Mouse (Mus musculus): ENCODE results near the gene Kbtbd7. TPM values are rescaled to one million over a fixed set of nuclear protein-coding genes. Genes with fewer than 3 reads are reported as not detected.

Kbtbd7 gene
- polyA plus RNA-seq (2015; fragmentation: Nextera tagmentation; extraction: Ambion mirVana): 12.8 TPM in 2 replicates

GRCm38 (mm10) chr14:79425979-79426729 is at the start of gene Kbtbd7:
Kbtbd7 (plus strand) TSS chr14:79426511.

GRCm38 (mm10) chr14:79390265-79390926 is 35.9 kb upstream of the Kbtbd7 start, which contains the start of gene Naa16:
Naa16 (minus strand) TSS chr14:79390778.

GRCm38 (mm10) chr14:79397321-79398122 is 28.8 kb upstream of the Kbtbd7 start, which contains the start of gene Mtrf1:
Mtrf1 (plus strand) TSS chr14:79397772.

GRCm38 (mm10) chr14:79451681-79452590 is 25.6 kb downstream of the Kbtbd7 start, which contains the start of gene Kbtbd6:
Kbtbd6 (plus strand) TSS chr14:79451835.

Other genes with a start within 250 kb of the Kbtbd7 start
- gene Zfp957, start 179.1 kb upstream of the Kbtbd7 start, polyA plus RNA-seq (2015; fragmentation: Nextera tagmentation; extraction: Ambion mirVana): not detected in 2 replicates
- gene Rgcc, start 124.9 kb upstream of the Kbtbd7 start, polyA plus RNA-seq (2015; fragmentation: Nextera tagmentation; extraction: Ambion mirVana): 64.7 and 73.2 TPM in 2 replicates
- gene Naa16, start 35.7 kb upstream of the Kbtbd7 start, polyA plus RNA-seq (2015; fragmentation: Nextera tagmentation; extraction: Ambion mirVana): 13.2 and 13.5 TPM in 2 replicates
- gene Mtrf1, start 28.7 kb upstream of the Kbtbd7 start, polyA plus RNA-seq (2015; fragmentation: Nextera tagmentation; extraction: Ambion mirVana): 11.9 and 12.1 TPM in 2 replicates
- gene Kbtbd6, start 25.3 kb downstream of the Kbtbd7 start, polyA plus RNA-seq (2015; fragmentation: Nextera tagmentation; extraction: Ambion mirVana): 1.2 TPM in 2 replicates
- gene Elf1, start 54.7 kb downstream of the Kbtbd7 start, polyA plus RNA-seq (2015; fragmentation: Nextera tagmentation; extraction: Ambion mirVana): 3.4 and 4.4 TPM in 2 replicates
- 46.1 and 46.6 TPM in 2 replicates for gene Wbp4, start 55.0 kb downstream of the Kbtbd7 start, polyA plus RNA-seq (2015; fragmentation: Nextera tagmentation; extraction: Ambion mirVana)
- gene Sugt1, start 161.2 kb downstream of the Kbtbd7 start, polyA plus RNA-seq (2015; fragmentation: Nextera tagmentation; extraction: Ambion mirVana): 74.9 and 87.9 TPM in 2 replicates
- gene Cnmd, start 235.7 kb downstream of the Kbtbd7 start, polyA plus RNA-seq (2015; fragmentation: Nextera tagmentation; extraction: Ambion mirVana): 1.4 and 2.1 TPM in 2 replicates